Mouse (Mus musculus) bone marrow macrophage, adult 2 months (primary cell): ENCODE data around the gene Dpep3. TPM values are rescaled to one million over a fixed set of nuclear protein-coding genes. Genes with fewer than 3 reads are reported as not detected.
A peak's percentile ranks its signal among the peaks of the same experiment; 100 is the strongest.

ENCODE experiments used
- H3K27ac ChIP-seq: 2 replicates; pipeline ENCODE4 v1.5.1; 2012; ENCODE audit warnings: low read depth, low read length; ENCODE audit not compliant: insufficient read depth
- H3K4me1 ChIP-seq: 2 replicates; pipeline ENCODE4 v1.6.1; 2012; ENCODE audit warnings: low read length; ENCODE audit not compliant: control insufficient read depth, insufficient read depth
- H3K4me3 ChIP-seq: 2 replicates; pipeline ENCODE4 v1.5.1; 2012; ENCODE audit warnings: mild to moderate bottlenecking, low read length, moderate library complexity; ENCODE audit not compliant: insufficient read depth
- CTCF ChIP-seq: IDR thresholded peaks from 2 replicates; pipeline ENCODE4 v1.5.1; 2012; ENCODE audit warnings: low read depth, mild to moderate bottlenecking, low read length, moderate library complexity
- POLR2A ChIP-seq: IDR thresholded peaks from 2 replicates; pipeline ENCODE4 v1.6.1; 2012; ENCODE audit warnings: mild to moderate bottlenecking, low read depth, low read length, borderline replicate concordance
- polyA plus RNA-seq: library from polyadenylated mRNA; stranded (reverse); fragments of >200 nt; gene quantifications from 2 replicates; pipeline ENCODE4 v1.2.4, GENCODE M21; 2012; ENCODE audit not compliant: missing spikeins, insufficient read depth, insufficient read length

The Dpep3 gene
- polyA plus RNA-seq, 1 experiment, result 3.2 TPM

DNA sequence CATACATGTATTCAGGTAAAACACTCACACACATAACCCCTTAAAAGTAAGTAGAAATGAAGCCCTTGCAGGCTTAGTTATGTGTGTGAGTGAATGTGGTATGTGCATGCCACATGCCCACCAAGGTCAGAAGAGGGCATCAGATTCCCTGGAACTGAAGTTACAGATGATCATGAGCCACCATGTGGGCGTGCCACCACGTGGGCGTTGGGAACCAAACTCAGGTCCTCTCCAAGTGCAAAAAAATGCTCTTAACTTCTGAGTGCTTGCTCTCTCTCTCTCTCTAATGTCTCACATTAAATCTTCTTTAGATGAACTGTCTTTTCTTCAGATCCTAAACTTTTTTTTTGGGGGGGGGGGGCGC lies 40.9 kb downstream of the Dpep3 start, which contains the start of gene Psmb10:
Gene Psmb10 (minus strand): TSS at position 139 of the 364 bp plus-strand sequence.
- Histone ChIP-seq H3K4me3 (peak within 1 kb of the TSS; percentile 69), H3K27ac (peak within 1 kb of the TSS; percentile 74), H3K4me1 (peaks cover 10% of the 10 kb centered on the region)
- no peak for TF ChIP-seq POLR2A
- TF ChIP-seq CTCF, result no peak

DNA sequence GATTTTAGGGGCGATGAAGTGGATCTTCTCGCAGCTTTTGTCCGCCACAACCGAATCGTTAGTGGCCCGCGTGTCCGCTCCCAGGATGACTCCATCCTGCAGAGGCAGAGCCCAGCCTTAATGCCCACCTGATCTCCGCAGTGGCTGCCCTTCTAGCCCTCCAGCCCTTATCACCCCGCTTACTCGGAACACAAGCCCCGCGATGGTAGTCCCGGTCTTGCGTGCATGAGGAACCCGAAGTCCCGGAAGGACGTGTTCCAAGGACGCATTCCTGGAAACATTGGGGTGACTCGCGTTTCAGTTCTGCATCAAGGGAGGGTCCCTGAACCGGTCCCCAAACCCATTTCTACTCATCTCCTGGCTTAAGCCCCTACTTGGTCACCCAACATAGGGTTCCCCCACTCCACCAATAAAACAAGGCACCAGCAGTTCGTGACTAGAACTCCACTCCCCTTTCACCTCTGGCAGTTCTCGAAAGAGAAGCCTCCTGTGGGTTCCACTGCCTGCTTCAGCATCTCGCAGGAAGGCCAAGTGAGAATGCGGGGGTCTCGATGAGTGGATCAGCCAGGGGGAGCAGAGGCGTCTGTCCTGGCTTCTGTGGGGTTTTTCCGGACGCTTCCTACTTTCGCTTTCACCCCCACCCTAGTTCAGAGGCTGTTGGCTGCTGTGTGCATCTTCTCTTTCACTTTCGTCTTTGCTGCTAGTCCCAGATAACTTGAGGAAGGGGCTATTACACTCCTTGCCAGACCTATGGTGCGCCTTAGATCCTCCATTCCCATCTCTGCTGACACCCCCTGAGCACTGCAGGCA lies 41.5 kb downstream of the Dpep3 start:
- peak overlapping the region; percentile 69 for H3K4me3 ChIP-seq
- TF ChIP-seq POLR2A, result no peak
- no peak for TF ChIP-seq CTCF
- peaks cover 10% of the 10 kb centered on the region for H3K4me1 ChIP-seq

DNA sequence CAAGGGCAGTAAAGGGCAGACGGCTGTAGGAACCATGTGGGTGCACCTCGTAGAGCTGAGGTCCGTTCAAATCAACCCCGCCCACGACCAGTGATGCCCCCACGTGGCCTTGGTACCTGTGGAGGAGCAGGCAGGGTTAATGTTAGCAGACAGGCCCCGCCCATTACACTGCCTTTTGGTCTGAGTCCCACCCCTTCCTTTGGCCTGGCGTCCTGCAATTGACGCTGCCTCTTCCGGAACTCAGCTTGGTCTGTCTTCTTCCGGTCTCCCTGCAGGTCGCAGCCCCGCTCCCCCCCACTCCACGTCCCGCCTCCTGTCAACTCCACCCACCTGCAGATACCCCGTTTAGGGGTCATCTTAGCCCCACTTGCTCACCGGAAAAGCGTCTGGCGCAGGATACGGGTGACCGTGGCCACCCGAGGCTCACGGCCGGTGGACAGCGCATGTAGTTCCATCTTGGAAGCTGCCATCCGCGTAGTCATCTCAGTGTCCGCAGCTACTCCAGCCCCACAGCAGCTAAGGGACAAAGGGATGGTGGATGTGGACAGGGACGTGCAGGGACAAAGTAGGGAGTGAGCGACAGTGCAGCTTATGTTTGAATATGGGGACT lies 42.3 kb downstream of the Dpep3 start:
- Histone ChIP-seq H3K27ac (peak overlapping the region; percentile 74), H3K4me1 (peaks cover 10% of the 10 kb centered on the region), H3K4me3 (peak overlapping the region; percentile 69)
- no peak for TF ChIP-seq CTCF
- TF ChIP-seq POLR2A, result no peak

More for the DNA sequence above, 41.5 kb downstream of the Dpep3 start:
- peak overlapping the region; percentile 74 for H3K27ac ChIP-seq

DNA sequence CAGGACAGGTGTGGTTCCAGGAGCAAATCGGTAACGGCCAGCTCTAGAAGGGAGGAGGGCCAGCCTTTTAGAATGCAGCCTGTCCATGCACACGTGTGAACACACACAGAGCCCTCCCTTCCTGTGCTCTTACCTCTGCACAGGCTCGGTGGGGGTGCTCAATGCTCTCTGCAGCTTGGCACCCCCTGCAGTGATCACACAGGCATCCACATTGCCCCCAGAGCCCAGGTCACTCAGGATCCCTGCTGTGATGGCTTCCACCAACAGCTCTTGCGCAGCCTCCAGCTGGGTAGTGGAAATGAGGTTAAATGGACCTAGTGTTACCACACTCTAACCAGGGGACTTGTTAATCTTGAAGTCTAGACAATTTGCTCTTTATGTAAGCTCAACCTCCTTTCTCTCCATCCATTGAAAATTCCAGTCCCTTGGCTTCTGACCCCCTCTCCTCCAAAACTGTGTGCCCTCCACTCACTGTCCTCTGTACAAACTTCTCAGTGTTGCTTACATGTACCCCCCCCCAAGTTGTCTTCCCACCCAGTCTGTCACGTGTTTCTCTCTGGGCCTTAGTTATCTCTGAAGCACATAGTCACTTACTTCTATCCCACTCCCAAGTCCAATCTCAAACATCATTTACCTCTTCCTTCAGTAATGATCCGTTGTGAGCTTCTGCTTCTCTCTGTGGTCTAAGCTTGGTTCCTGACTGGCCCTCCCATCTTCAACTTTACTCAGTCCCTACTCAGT lies 43.2 kb downstream of the Dpep3 start:
- Histone ChIP-seq H3K4me3 (peak overlapping the region; percentile 69; the same call in 1 of the 2 replicates), H3K4me1 (peaks cover 10% of the 10 kb centered on the region), H3K27ac (no peak overlapping the region)
- TF ChIP-seq CTCF (no peak), POLR2A (no peak)

DNA sequence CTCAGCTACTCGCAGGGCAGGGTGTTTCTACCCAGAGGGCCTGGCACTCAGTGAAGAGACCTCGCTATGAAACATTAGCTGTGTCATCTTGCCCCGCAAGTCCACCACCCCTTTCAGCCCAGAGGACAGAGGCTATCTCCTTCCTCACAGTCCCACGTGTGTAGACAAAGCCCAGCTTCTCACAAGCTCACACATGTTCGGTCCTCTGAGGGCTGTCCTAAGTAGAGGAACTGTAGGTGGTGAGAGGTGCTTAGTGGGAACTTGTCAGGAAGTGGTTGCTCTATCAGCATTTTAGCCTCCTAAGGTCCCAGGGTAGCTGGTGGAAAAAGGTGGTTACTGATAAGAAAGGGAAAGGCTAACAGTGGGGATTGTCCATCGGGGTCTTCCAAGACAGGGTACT lies 44.1 kb downstream of the Dpep3 start:
- H3K27ac ChIP-seq, result no peak overlapping the region
- peaks cover 10% of the 10 kb centered on the region for H3K4me1 ChIP-seq
- no peak for TF ChIP-seq CTCF
- no peak for TF ChIP-seq POLR2A
- H3K4me3 ChIP-seq, result no peak overlapping the region

DNA sequence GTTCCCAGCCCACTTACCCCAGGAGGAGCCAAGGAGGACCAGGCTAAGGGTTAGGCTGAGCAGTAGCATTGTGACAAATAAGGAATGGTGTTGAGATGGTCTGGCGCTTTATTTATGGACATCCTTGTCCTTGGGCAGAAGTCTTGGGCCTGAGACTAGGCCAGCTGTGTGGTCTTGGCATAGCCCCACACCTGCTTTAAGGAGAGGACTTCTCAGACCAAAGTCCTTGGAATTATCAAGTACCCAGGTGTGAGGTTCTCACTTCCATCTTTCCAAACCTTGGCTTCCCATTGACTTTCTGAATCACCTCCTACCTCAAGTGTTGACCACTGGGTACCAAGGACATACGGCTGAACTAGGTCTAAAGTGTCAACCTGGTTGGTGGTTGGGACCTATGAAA lies 45.5 kb downstream of the Dpep3 start, which contains the start of gene Ctrl:
Gene Ctrl (minus strand): TSS at position 101 of the 400 bp plus-strand sequence.
- TF ChIP-seq POLR2A (no peak), CTCF (no peak)
- no peak within 1 kb of the TSS for H3K27ac ChIP-seq
- H3K4me1 ChIP-seq, result peaks cover 9% of the 10 kb centered on the region
- no peak within 1 kb of the TSS for H3K4me3 ChIP-seq

DNA sequence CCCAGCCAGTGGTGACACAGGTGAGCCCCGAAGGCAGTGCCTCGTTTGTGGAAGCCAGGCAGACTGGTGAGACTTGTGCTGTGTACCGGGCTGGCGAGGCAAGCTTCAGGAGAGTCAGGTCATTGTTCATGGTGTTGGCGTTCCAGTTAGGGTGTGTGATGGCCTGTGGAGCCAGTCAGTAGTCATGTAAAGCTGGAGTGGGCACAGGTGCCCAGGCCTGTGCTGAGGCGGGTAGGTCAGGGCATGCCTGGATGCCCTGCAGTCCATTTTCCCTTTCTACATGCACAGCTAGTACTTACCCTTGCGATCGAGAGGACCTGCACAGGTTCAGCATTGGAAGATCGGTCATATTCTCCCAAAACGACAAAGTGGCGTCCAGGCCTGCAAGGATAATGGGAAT lies 46.7 kb downstream of the Dpep3 start:
- no peak overlapping the region for H3K4me3 ChIP-seq
- peaks cover 4% of the 10 kb centered on the region for H3K4me1 ChIP-seq
- TF ChIP-seq POLR2A (no peak), CTCF (no peak)
- no peak overlapping the region for H3K27ac ChIP-seq

DNA sequence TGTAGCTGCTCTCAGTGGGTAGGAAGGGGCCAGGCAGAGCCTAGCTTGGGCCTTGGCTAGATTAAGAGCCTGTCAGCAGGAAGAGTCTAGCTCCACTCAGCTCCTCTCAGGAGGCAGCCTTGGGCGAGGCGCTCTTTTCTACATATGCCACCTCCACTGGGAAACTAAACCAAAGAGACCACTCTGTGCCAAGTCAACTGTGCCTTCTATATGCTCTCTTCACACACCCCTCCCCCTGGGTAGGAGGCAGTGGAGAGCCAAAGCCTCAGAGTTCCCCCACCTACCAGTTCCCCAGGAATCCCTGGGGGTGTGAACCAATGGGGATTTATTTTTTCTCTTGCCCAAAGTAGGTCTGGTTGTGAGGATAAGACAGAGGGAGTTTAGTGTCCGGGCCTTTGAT lies 48.0 kb downstream of the Dpep3 start:
- no peak overlapping the region for H3K27ac ChIP-seq
- TF ChIP-seq POLR2A (no peak), CTCF (no peak)
- H3K4me3 ChIP-seq, result no peak overlapping the region
- H3K4me1 ChIP-seq, result no peaks in the 10 kb centered on the region

DNA sequence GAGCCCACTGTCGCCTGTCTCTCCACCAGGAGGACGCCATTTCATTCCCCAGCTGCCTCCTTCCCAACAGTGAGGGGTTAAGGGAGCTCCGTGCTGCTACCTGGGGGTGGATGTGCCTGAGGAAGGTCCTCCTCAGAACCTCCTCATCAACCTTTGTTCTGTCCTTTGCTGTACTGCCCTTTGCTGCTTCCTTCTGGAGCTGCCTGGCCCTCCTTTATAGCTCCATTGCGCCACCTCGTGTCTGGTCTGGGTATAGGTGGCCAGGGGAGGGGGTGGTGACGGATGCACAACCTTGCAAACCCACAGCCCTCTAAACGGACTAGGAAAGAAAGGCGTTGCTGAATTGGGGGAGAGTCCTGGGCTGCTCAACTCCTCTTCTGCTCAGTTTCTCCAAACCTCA lies 48.6 kb downstream of the Dpep3 start:
- H3K27ac ChIP-seq, result no peak overlapping the region
- no peak for TF ChIP-seq POLR2A
- TF ChIP-seq CTCF, result peak; percentile 80
- H3K4me3 ChIP-seq, result no peak overlapping the region
- no peaks in the 10 kb centered on the region for H3K4me1 ChIP-seq

DNA sequence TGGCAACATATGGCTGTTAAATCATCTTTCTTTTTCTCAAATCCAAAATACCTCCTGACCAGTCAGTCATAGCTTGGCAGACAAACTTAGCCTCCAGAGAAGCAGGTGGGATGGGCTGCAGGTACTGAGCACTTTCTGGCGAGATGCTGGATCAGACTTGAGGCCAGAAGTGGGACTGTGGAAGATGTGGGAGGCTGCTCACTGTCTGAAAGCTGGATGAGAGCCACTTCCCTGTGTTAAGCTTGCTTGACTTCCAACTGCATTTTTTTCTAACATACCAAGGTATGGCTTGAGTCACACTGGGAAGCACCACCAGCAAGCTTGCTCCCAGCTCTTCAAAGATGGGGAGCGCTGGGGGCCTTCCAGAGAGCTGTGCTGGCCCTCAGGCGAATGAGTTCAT lies 54.1 kb downstream of the Dpep3 start:
- Histone ChIP-seq H3K27ac (no peak overlapping the region), H3K4me1 (0 out of 2 replicates have a peak, but pooled peaks cover 2% of the 10 kb centered on the region), H3K4me3 (no peak overlapping the region)
- TF ChIP-seq CTCF, result no peak
- no peak for TF ChIP-seq POLR2A

Other genes with a start within 250 kb of the Dpep3 start
- 0.75 and 1.4 TPM in 2 replicates for gene Gfod2, start 220.8 kb downstream of the Dpep3 start, polyA plus RNA-seq
- gene Ranbp10, start 152.1 kb downstream of the Dpep3 start, polyA plus RNA-seq, result 42.0 and 44.3 TPM in 2 replicates
- not detected in 2 replicates for gene Tsnaxip1, start 151.7 kb downstream of the Dpep3 start, polyA plus RNA-seq
- 16.9 and 17.1 TPM in 2 replicates for gene Cenpt, start 126.2 kb downstream of the Dpep3 start, polyA plus RNA-seq
- 27.4 and 28.5 TPM in 2 replicates for gene Thap11, start 124.3 kb downstream of the Dpep3 start, polyA plus RNA-seq
- 2.2 TPM in 1 of 2 replicates, not detected in the other for gene Nutf2, start 118.8 kb downstream of the Dpep3 start, polyA plus RNA-seq
- gene Edc4, start 98.5 kb downstream of the Dpep3 start, polyA plus RNA-seq, result 23.6 and 29.8 TPM in 2 replicates
- not detected in 2 replicates for gene Nrn1l, start 85.9 kb downstream of the Dpep3 start, polyA plus RNA-seq
- 18.0 and 18.8 TPM in 2 replicates for gene Pskh1, start 79.0 kb downstream of the Dpep3 start, polyA plus RNA-seq
- 0.63 TPM in 1 of 2 replicates, not detected in the other for gene Ctrl, start 45.6 kb downstream of the Dpep3 start, polyA plus RNA-seq
- gene Psmb10, start 41.0 kb downstream of the Dpep3 start, polyA plus RNA-seq, result 150 and 151 TPM in 2 replicates
- 0.55 and 0.60 TPM in 2 replicates for gene Lcat, start 36.0 kb downstream of the Dpep3 start, polyA plus RNA-seq
- 19.6 and 27.5 TPM in 2 replicates for gene Slc12a4, start 13.3 kb downstream of the Dpep3 start, polyA plus RNA-seq
- gene Dus2, start 11.9 kb upstream of the Dpep3 start, polyA plus RNA-seq, result 6.1 and 8.3 TPM in 2 replicates
- not detected in 2 replicates for gene Dpep2nb, start 26.5 kb upstream of the Dpep3 start, polyA plus RNA-seq
- 10.1 and 12.0 TPM in 2 replicates for gene Ddx28, start 32.5 kb upstream of the Dpep3 start, polyA plus RNA-seq
- 28.3 and 31.9 TPM in 2 replicates for gene Nfatc3, start 79.4 kb upstream of the Dpep3 start, polyA plus RNA-seq
- not detected in 2 replicates for gene Esrp2, start 157.5 kb upstream of the Dpep3 start, polyA plus RNA-seq
- 144 and 153 TPM in 2 replicates for gene Pla2g15, start 171.0 kb upstream of the Dpep3 start, polyA plus RNA-seq
- 8.3 and 9.4 TPM in 2 replicates for gene Slc7a6, start 189.4 kb upstream of the Dpep3 start, polyA plus RNA-seq
- 25.5 and 26.5 TPM in 2 replicates for gene Slc7a6os, start 231.5 kb upstream of the Dpep3 start, polyA plus RNA-seq
- gene Prmt7, start 231.5 kb upstream of the Dpep3 start, polyA plus RNA-seq, result 3.9 and 8.8 TPM in 2 replicates